Mouse (Mus musculus) myocyte (in vitro differentiated cells): Measurements from ENCODE around the gene Fbxo4. TPM values are rescaled to one million over a fixed set of nuclear protein-coding genes. Genes with fewer than 3 reads are reported as not detected.

ENCODE experiments used
- H3K27me3 ChIP-seq: one replicate; pipeline ENCODE4 v1.6.1; 2011; ENCODE audit not compliant: control insufficient read depth, insufficient read depth, insufficient read length
- H3K36me3 ChIP-seq: one replicate; pipeline ENCODE4 v1.6.1; 2011; ENCODE audit not compliant: control insufficient read depth, insufficient read depth
- H3K4me2 ChIP-seq: one replicate; pipeline ENCODE4 v1.6.1; 2011; ENCODE audit warnings: low read depth, control low read depth
- H3K4me3 ChIP-seq: one replicate; pipeline ENCODE4 v1.5.1; 2011; ENCODE audit warnings: mild to moderate bottlenecking, control low read depth, moderate library complexity
- H3K79me2 ChIP-seq: one replicate; pipeline ENCODE4 v1.6.1; 2011; ENCODE audit not compliant: control insufficient read depth, insufficient read depth
- H3ac ChIP-seq: one replicate; pipeline ENCODE4 v1.6.1; 2011; ENCODE audit not compliant: control insufficient read depth, insufficient read length
- E2F4 ChIP-seq: IDR thresholded peaks from one replicate; pipeline ENCODE4 v1.6.1; 2011; ENCODE audit warnings: mild to moderate bottlenecking, control low read depth, moderate library complexity; ENCODE audit not compliant: insufficient read depth
- MYOD1 ChIP-seq, 3 experiments: IDR thresholded peaks; one replicate each; pipeline ENCODE4 v1.6.1; 2011; ENCODE audit warnings: control low read depth in 2 of 3, low read depth in 2 of 3, mild to moderate bottlenecking in 2 of 3, moderate library complexity in 1 of 3; ENCODE audit not compliant: insufficient read length in 2 of 3, control insufficient read depth in 1 of 3
- POLR2AphosphoS2 ChIP-seq: IDR thresholded peaks from one replicate; pipeline ENCODE4 v1.6.1; 2011; ENCODE audit warnings: low read depth, control low read depth; ENCODE audit not compliant: insufficient read length
- TCF12 ChIP-seq: IDR thresholded peaks from one replicate; pipeline ENCODE4 v1.6.1; 2011; ENCODE audit warnings: mild to moderate bottlenecking, control low read depth; ENCODE audit not compliant: poor library complexity, insufficient read depth, severe bottlenecking
- USF1 ChIP-seq: IDR thresholded peaks from one replicate; pipeline ENCODE4 v1.6.1; 2011; ENCODE audit warnings: low read depth, mild to moderate bottlenecking, control low read depth, moderate library complexity
- polyA plus RNA-seq: library from polyadenylated mRNA; unstranded; fragments of >200 nt; fragmentation: generic; extraction: Trizol; gene quantifications from one replicate; pipeline ENCODE4 v1.2.1, GENCODE M21; 2012; ENCODE audit warnings: missing spikeins

The Fbxo4 gene
- polyA plus RNA-seq, 1 experiment = 14.4 TPM

- Histone ChIP-seq H3K4me2 (no peak overlapping the region), H3ac (no peak overlapping the region), H3K36me3 (no peaks in the 10 kb centered on the region)
Observed at GRCm38 (mm10) chr15:3931931-3932330, 47.4 kb downstream of the Fbxo4 start.

More at GRCm38 (mm10) chr15:3931931-3932330, 47.4 kb downstream of the Fbxo4 start:
- H3K79me2 ChIP-seq = no peaks in the 10 kb centered on the region
- no peaks in the 10 kb centered on the region for H3K27me3 ChIP-seq
- H3K4me3 ChIP-seq = no peak overlapping the region
- TF ChIP-seq MYOD1 (IDR thresholded peaks at IDR 0.05; ENCODE audit: control insufficient read depth in 1 of 3, insufficient read length in 2 of 3, low read depth in 2 of 3) (no peak), USF1 (no peak), TCF12 (no peak), E2F4 (no peak), POLR2AphosphoS2 (no peak)

Other genes with a start within 250 kb of the Fbxo4 start
- 5.9 TPM for gene AW549877, start 16.2 kb upstream of the Fbxo4 start, polyA plus RNA-seq
- gene Oxct1, start 46.8 kb upstream of the Fbxo4 start, polyA plus RNA-seq = 40.4 TPM